Mouse (Mus musculus): ENCODE results near the gene Cnnm1.

Gene Cnnm1

GRCm38 (mm10) chr19:43546337-43547117, 106.3 kb downstream of the Cnnm1 start:
- no peak for DNase-seq

All from kidney, adult 9 months (tissue).